Mouse (Mus musculus): ENCODE measurements at regions not wholly inside any gene's neighbourhood (a gene's known extent, or its start where the extent isn't known, plus 50 kb on each side); places are given as distances from the start of the nearest gene placed in this dataset.
"Not testable (repeated sequence)": the region's sequence is repeated elsewhere in the genome, so short reads cannot be mapped to it uniquely, and the experiment has no call there.

- DNase-seq: no peak
These were observed 423.5 kb downstream of the Nova1 start for GRCm38 (mm10) chr12:46395245-46395644.

GRCm38 (mm10) chr12:46393769-46394168, 425.0 kb downstream of the Nova1 start:
- no peak for DNase-seq

- DNase-seq: no peak
These were observed 439.8 kb downstream of the Nova1 start for GRCm38 (mm10) chr12:46378914-46379313.

- peak; percentile 26 to 27 for DNase-seq
These were observed 447.0 kb downstream of the Nova1 start for GRCm38 (mm10) chr12:46371747-46372146.

GRCm38 (mm10) chr12:46333376-46333775, 485.4 kb downstream of the Nova1 start:
- no peak for DNase-seq

GRCm38 (mm10) chr12:46327865-46328264, 490.9 kb downstream of the Nova1 start:
- DNase-seq: no peak

- DNase-seq: no peak
These were observed 495.5 kb downstream of the Nova1 start for GRCm38 (mm10) chr12:46323276-46323675.

- DNase-seq: no peak
These were observed 515.5 kb downstream of the Nova1 start for GRCm38 (mm10) chr12:46303136-46303797.

GRCm38 (mm10) chr12:46298926-46299325, 519.8 kb downstream of the Nova1 start:
- DNase-seq: no peak

GRCm38 (mm10) chr12:46284519-46284918, 534.2 kb downstream of the Nova1 start:
- DNase-seq: no peak

- no peak for DNase-seq
These were observed 570.2 kb downstream of the Nova1 start for GRCm38 (mm10) chr12:46248402-46249018.

GRCm38 (mm10) chr12:46244925-46245324, 573.8 kb downstream of the Nova1 start:
- no peak for DNase-seq

- no peak for DNase-seq
These were observed 586.4 kb downstream of the Nova1 start for GRCm38 (mm10) chr12:46232359-46232758.

GRCm38 (mm10) chr12:46215328-46215727, 603.4 kb downstream of the Nova1 start:
- not testable (repeated sequence) for DNase-seq

GRCm38 (mm10) chr12:46199076-46199475, 619.7 kb downstream of the Nova1 start:
- no peak for DNase-seq

GRCm38 (mm10) chr12:46197482-46198101, 621.1 kb downstream of the Nova1 start:
- DNase-seq: no peak

- DNase-seq: no peak
These were observed 624.6 kb downstream of the Nova1 start for GRCm38 (mm10) chr12:46194173-46194572.
